Mouse (Mus musculus): ENCODE results near the gene Hsd17b7. TPM values are rescaled to one million over a fixed set of nuclear protein-coding genes. Genes with fewer than 3 reads are reported as not detected.

Hsd17b7 gene
- polyA plus RNA-seq (2012; rRNA removed; ENCODE audit: low replicate concordance), result 4.6 and 9.4 TPM in 2 replicates

DNA sequence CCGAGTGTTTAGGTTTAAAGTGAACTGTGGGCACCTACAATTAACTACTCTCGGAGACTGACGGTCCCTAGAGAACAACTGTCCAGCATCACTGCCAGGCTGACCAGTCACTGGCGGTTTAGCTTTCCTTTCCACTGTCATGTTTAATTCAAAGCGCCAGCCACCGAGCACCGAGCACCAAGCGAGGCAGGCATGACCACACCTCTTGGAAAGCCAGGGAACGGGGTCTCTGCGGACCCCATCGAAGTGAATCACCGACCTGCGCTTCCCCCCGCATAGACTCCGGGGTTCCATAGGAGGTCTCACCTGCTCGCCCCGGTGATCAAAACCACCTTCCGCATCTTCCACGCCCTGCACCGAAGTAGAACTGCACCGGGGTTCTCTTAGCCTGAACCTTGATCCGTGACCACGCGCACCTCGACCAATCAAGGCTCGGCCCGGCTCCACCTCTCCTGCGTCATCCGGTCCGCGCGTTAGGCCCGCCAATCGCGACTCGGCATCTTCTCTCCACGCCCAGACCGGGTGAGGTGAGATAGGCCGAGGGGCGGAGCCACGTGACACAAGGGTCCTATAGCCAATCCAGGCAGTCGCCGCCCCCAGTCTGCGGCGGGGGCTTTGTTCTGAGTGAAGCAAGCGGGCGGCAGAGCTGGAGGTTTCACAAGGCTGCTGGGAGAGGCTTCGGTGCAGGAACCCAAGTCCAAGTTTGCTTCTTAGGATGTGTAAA lies at the start of gene Hsd17b7:
Gene Hsd17b7, minus strand, starts transcription at position 450 of the 724 bp plus-strand sequence.

DNA sequence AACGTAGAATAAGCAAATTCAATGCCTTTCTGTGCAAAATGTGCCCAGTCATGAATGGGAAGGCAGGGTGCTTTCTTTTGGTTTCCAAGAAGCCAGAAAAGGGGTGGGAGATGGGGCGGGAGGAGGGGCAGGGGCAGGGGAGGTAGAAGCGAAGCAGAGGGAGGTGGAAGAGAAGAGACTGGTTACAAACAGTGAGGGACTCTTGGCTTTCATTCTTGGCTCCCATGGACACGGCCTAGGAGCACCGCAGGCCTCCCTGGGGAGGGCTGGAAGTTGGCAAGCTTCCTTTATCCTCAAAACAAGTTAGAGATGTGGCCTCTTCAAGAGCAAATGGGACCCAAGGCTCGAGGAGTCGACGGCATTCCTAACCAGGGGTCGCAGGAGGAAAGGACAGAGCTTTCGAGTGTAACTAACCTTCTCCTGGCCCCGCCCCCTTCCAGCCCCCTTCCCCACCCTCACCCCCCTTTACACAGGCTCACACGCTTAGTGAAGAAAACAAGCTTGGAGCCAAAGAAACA lies 40.5 kb downstream of the Hsd17b7 start, which contains the start of gene Ccdc190:
Gene Ccdc190, plus strand, starts transcription at position 195 of the 518 bp plus-strand sequence.

Other genes with a start within 250 kb of the Hsd17b7 start
- gene Rgs4, start 221.6 kb downstream of the Hsd17b7 start, polyA plus RNA-seq (2012; rRNA removed; ENCODE audit: low replicate concordance), result 5.2 and 10.0 TPM in 2 replicates
- gene Ccdc190, start 40.6 kb downstream of the Hsd17b7 start, polyA plus RNA-seq (2012; rRNA removed; ENCODE audit: low replicate concordance), result 0.10 TPM in 1 of 2 replicates, not detected in the other
- gene Ddr2, start 141.5 kb upstream of the Hsd17b7 start, polyA plus RNA-seq (2012; rRNA removed; ENCODE audit: low replicate concordance), result 42.5 and 91.1 TPM in 2 replicates
- 24.8 and 45.5 TPM in 2 replicates for gene Uap1, start 205.7 kb upstream of the Hsd17b7 start, polyA plus RNA-seq (2012; rRNA removed; ENCODE audit: low replicate concordance)
- gene Uhmk1, start 246.2 kb upstream of the Hsd17b7 start, polyA plus RNA-seq (2012; rRNA removed; ENCODE audit: low replicate concordance), result 16.0 and 16.1 TPM in 2 replicates

Measured in subcutaneous adipose tissue, adult 2 months (tissue).